Mouse (Mus musculus) T-cell, adult 2 months (primary cell): ENCODE data around the gene Ldb1.

Experiments used
- DNase-seq: peaks from one replicate; pipeline ENCODE4 v3.0.0; 2022; ENCODE audit warnings: low spot score

Gene Ldb1

DNA sequence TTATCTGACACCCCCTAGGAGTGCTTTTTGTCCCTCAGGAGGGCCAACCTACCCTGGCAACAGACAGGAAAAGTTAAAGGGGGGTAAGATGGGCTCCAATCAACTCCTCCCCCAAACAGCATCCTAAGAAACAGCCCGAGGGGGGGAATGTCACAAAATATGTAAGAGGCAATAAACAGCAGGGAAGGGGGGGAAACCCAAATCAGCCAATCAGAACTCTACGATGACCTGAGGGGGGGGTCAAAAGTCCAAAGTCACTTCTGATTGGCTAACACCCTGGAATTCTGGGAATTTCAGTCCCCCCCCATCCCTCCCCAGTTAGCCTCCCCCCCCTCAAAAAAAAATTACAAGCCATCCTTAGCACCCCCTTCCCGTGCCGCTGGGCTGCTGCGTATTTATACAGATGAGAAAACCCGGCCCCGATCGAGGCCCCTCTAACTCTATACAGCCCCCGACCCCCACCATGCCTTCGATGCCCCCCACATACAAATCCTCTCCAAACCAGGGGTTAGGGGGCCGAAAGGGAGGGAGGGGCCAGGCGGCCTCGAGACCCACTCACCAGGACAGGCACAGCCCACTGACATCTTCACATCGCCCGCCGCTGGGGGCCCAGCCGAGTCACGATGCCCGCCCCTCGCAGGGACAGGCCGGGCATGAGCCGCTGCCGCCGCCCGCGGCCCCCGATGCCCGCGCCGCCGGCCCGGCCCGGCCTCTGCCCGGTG lies 582 bp downstream of the Ldb1 start, which contains the start of gene Pprc1:
TSS of gene Pprc1 (plus strand) at position 616 of the 722 bp plus-strand sequence.
- no peak for DNase-seq

DNA sequence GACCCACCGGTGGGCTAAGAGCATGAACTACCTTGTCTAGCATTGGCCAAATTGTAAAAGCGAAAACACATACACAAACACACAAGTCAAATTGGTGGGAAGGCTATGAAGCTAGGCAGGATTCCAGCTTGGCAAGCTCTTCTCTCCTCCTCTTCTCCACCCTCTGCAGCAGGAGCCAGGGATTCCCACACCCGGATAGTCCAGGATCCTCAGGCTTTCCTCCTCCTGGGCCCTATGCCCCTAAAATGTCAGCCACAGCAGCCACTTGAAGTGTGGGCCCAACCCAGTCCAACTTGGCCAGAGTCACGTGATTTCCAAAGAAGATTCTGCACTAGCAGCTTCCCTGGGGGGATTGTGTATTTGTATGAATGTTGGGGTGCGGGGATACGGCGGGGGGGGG lies 1.6 kb downstream of the Ldb1 start:
- no peak for DNase-seq

DNA sequence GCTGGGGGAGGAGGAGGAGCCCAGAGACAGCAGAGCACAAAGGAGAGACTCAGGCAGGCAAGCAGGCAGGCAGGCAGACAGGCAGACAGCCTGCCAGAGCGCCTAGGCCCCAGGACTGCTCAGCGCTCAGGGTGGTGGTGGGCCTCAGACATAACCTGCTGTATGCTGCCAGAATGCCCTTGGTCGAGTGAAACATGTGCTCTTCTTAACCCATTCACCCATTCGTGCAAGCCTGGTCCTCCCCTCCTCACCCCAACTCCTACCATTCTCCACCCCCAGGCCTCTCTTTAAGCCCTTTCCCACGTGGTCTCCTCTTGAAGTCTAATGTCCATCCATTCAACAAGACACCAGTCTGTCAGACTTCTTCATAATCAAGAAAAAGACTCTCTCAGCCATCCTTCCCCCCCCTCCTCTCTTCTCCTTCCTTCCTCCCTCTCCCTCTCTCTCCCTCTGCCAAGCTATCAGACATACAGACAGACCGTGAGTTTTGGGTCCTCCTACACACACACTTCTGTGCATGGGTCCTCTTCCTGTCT lies 2.5 kb downstream of the Ldb1 start:
- peak; percentile 63 for DNase-seq

DNA sequence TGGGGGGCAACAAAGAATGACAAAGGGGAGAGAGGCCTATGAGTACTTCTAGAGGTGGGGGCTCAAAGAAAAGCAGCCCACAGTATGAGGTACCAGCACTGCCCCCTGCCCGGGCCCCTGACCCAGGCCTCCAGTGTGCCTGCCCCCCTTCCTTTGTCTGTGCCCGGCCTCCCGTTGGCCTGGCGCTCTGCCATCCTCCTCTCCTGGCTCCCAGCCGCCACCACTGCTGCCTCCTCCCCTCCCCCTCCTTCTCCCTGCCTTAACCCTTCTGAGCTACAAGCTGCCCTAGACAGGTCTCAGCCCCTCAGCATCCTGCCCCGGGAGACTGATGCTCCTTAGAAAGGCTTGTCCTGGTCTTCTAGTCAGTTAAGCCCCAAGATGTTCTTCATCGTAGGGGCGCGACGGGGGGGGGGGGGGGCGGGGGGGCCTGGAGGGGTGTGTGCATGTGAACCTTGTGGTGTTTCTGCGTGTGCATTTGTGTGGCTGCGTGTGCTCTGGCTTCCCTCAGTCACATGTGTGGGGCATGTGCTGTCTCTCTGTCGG lies 3.0 kb downstream of the Ldb1 start:
- DNase-seq: peak; percentile 13

DNA sequence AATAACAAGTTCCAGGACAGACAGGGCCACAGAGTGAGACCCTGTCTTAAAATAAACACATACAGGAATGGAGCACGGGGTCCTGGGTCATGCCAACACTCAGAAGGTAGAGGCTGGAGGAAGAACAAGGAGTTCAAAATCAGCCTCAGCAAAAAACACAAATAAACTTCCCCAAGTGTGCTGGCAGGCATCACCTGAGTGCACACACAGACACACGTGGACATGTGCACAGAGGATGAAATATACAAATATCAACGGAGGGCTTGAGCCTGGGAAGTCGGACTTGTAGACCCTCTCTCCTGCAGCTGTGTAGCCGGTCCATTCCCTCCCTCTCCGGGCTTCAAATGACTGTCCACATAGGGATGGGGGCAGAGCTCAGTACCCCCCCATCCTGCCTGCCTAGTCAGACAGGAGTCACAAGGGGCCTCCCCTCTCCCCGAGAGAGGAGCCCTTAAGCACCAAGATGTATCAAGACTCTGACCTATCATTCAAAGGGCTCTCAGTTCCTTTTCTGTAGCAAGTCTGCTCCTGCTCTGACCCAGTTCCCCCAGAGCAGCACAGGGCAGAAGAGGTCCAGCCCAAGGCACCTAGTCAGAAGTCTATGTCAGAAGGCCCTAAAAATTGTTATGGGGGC lies 3.6 kb downstream of the Ldb1 start:
- no peak for DNase-seq

DNA sequence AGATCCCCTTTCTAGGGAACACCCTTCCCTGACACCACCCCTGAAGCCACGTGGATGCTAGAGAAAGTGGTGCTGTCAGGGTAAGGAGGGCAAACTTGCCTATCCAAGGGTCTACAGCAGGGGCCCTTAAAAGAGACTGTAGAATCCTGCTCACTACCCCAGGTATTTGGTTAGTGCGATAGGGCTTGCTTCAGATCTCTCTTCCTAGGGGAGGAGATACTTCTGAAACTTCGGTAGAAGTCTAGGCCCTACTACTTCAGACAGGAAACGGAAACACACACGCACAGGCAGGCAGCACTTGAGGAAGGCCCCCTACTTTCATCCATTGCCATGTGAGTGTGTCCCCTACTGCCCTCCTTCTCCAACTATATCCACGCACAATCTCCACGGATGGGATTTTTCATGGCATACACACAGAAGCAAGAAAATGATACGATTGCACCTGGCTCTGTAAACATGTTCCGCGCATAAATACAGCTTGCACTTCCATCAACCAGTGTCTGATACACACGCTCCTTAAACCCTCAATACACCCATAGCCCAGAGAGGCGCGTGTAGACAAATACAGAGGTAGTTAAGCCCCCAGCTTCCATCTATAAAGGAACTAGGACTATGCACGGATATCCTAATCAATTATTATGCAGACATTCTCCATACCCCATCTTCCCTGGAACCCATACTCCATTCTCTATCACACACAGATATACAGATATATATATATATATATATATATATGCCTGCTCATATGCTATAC lies 4.7 kb downstream of the Ldb1 start:
- peak; percentile 71 for DNase-seq

DNA sequence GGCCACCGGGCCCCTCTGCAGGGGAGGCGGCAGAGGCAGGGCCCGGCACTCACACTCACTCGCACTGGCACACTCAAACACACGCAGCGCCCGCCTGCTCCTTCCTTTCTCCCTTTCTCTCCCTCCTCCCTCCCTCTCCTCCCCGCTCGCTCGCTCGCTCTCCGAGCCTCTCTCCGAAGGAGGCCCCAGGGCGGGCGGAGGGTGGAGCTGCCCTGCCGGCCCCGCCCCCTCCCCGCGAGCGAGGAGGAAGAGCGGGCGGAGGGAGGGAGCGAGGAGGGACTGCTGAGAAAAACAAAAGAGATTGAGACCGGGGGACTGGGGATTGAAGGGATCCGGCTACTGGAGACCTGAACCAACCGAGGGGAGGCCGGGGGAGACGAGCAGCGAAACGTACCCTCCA lies 5.5 kb downstream of the Ldb1 start:
- peak; percentile 91 for DNase-seq

DNA sequence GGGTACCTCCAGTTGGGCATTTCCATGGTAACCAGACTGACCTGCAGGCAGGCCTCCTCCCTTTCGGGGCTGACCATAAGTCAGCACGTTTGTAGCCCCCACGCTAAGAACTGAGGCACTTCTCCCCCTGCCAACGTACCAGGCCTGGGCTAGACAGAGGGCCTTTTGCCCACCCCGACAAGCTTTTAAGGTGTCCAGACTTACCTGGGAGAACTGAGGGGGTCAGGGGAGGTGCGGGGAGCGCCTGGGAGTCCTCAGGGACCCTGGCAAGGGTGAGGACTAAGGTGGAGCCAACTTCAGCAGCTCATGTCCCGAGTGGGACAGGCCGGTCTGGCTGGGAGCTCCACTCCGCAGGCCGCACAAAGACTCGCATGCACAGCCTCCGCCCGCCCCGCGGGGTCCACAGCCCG lies 6.2 kb downstream of the Ldb1 start:
- DNase-seq: no peak

DNA sequence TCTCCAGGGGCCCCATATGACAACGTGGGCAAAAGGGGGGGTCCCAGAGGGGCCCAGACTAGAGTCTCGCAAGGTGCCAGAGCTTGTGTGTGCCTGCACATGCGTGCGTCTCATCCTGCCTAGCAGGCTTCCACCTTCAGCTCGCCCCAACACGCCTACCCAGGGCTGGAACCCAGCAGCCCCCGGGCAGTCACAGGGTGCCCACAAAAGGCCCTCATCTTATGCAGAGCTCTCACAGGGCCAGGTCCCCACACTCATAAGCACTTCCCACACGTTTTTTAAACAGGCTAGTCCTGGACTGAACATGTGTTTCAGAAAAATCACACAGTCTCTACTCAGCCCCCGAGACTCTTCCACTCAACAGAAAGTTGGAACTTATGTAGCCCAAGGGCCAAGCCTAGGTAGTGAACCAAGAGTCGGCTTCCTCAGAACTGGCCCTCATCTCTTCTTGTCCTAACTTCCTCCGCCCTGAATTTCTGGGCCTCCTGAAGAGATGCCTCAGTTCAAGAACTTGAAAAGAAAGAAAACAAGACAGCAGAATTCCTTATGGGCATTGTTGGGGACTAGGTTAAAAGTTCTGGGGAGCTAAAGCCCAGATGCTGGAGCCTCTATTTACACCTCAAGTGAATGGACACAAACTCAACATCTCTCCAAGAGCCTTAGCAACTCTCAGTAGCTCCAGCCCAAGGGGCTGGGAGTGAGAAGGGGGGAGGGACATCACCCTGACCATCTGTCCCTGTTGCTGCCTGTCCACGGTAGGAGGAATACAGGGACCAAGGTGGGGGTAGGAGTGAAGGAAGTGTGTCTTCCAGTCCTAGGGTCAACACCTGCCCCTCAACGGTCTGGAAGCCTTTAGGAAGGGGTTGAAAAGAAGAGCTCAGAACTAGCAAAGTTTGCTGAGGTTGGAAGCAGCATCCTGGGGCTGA lies 6.8 kb downstream of the Ldb1 start:
- DNase-seq: peak; percentile 35

DNA sequence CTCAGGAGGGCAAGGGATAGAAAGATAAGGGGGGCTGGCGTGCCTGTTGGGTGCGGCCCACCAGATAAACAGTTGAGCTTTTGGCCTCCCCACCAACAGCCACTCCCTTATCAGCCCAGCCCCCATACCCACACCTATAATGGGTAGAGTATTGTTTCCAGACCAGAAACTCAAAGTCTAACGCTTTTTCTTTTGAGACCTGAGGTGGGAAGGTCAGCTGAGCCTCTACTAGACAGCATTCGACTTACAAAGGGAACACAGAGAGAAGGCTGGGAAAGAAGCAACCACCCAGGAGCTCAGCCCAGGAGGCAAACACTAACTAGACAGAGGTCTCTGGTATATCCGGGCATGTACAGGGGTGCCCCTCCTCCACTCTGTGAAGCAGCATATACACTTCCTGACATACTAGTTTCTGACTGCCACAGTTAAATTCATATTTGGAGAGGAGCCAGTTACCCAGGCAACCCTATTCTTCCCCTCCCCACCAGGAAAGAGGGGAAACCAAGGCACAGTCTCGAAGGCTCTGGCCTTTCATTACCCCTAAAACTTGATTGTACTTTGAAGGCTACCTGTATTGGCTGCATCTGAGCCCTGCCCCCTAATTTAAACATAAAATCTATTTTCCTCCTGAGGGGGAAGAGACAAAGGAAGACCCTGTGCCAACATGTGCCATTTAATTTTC lies 7.6 kb downstream of the Ldb1 start:
- DNase-seq: peak; percentile 70

DNA sequence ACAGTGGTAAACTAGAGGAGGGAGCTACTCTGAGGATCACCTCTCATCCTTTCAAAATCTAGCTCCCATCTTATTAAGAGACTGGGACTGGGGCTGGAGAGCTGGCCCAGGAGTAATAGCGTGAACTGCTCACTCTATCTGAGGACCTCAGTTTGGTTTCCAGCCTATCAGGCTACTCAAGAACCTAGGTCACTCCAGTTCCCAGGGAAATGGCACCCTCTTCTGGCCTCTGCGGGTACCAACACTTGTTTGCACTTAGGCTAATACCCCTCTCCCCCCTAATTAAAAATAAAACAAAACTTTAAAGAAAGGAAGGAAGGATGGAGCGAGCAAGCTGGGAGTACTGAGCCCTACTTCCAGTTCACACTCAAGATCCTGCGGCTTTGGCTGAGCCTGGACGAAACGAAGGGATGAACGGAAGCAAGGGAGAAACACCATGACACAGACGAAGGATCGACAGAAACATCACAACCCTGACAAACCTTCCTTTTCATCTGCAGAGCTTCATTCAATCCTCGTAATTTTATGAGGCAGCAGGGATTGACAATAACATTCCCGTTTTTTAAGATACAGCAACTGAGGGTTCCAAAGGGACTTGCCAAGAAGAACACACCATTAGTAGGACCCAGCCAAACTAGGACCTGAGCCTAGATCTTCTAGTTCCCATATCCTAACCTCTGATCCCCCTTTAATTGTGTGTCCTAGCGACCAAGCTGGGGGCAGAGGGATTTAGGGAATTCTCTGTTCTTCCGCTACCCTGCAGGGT lies 8.4 kb downstream of the Ldb1 start:
- DNase-seq: no peak

DNA sequence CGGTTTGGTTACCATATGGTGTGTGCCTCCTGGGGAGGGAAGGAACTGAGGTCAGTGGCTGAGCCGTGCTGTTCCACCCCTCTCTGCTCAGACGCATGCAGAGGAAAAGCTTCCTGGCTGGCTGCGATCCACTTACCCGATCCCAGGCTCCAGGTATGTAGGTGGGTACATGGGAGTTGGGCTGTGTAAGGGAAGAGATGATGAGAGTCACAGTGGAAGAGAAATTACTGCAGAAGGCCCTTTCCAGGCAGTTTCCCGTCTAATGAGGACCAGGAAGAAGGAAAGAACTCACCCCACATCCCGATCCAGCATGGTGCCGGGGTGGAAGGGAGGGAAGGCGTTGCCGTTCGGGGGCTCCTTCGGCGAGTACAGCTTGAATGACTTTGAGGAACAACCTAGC lies 9.0 kb downstream of the Ldb1 start:
- no peak for DNase-seq

DNA sequence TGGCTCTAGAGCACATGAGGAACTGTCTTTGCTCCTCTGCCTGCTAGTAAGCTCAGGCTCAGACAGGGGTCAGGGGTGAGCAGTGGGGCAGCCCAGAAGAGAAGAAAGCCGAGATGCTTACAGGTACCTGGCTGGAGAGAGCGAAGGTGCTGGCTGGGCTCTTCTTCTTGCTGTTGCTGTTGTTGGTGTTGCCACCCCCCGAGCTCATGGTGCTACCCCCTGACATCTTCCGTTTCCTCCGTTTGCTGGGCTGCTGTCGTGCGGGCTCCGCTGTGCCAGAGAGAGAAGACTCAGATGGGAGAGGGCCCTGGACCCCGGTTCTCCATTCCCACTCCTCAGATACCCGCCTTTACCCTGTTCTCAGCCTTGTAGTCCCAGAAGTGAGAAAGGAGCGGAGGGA lies 11.1 kb downstream of the Ldb1 start:
- DNase-seq: no peak

DNA sequence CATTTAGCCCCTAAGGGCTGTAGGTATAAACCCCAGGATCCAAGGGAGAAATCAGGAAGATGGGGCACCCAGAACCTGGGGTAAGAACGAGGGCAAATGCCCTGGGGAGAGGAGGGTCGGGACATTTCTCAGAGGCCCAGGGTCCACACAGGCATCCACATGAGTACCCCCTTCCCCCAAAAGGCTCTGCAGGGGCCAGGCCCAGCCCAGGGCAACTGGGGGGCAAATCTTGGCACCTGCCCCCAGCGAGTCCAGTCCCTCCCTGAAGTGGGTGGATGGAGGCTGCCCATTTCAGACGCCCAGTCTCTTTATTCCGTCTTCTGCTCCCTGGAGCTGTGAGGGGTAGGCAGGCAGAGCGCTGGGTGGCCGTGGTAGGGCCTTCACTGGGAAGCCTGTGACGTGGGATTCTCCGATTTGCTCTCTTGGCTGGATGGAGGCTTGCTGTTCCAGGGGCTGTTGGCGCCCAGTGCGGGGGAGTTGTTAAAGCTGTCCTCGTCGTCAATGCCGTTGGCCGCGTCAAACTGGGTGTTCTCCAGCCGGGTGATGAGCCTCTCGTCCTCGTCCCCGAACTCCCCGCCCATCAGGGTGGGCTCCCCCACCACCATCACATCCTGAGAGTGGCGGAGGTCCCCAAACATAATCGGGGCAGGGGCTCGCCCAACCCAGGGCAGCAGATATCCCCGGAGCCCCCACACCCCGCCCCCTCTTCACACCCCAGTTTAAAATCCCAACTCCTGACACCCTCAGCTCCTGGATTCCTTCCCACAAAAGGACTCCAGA lies 12.1 kb downstream of the Ldb1 start:
- DNase-seq: no peak

DNA sequence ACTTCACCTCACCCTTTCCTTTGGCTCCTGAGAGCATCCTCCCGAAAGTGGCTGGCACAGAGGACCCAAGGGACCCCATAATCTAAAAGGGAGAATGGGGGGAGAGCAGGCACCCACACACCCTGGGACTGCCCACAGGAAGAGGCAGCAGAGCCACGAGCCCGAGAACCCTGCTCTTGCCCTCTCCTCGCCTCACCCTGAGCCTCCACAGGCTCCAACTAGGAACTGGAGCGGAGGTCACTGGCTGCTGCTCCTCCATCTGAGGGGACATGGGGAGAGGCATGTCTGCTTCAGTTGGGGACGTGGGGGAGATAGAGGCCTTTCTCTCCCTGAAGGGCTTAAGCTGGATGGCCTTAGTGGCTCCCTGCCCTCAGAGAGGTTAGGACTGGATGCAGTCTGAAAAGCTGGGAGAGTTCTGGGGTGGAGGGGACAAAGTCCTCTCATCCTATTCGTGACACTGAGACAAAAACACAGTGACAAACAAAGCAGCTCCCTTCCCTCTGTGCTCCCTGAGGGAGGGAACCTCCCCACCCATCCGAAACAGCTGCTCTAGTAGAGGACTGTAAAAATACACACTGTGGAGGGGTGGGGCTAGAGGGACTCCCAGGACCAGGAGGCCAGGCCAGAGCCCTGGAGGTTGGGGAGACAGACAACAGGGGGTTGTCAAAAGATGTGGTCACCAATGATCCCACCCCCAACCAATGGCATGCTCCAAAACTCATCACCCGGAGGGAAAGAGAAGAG lies 13.2 kb downstream of the Ldb1 start:
- DNase-seq: no peak

DNA sequence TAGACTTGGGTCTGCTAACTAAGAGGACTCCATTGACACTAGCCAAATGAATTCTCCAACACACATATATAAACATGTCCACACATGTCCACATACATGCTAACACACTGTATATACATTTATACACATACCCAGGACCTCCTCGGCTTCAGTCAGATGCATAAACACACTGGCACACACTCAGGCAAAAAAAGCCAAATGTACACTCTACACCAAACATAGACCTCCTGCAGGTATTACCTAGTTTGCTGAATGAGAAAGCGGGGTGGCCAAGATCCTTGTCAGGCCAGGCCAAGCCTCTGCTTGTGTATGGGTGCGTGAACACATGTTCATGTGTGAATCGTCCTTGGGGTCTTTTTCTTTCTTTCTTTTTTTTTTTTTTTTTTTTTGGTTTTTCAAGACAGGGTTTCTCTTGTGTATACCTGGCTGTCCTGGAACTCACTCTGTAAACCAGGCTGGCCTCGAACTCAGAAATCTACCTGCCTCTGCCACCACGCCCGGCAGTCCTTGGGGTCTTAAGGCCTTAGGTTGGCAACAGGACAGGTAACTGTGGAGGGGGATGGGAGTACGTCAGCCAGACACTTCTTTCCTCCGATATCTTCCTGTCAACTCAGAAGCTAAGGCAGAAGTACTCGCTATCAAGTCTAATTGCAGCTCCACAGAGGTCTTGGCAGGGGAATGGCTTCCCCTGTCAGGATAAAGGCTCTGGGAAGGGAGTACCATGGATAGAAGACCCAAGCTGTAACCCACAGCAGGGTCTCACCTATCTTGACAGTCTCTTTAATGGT lies 14.6 kb downstream of the Ldb1 start:
- no peak for DNase-seq

DNA sequence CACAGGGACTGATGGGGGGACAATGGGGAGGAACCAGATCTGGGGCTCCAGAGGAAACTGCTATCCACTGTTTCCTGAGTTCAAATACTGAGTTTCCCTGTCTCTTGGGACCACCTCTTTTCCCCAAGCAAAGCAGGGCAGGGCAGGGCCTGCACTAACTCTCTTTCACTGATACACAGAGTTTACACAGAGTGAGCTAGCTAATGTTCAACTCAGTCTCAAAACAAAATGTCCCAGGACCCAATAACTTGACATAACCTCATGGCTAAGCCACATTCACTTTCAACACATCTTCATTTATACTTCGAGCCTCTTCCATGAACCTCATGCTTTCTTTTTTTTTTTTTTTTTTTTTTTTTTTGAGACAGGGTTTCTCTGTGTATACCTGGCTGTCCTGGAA lies 15.4 kb downstream of the Ldb1 start:
- DNase-seq: no peak
